Mouse (Mus musculus): ENCODE results near the gene Rbfox1. TPM values are rescaled to one million over a fixed set of nuclear protein-coding genes. Genes with fewer than 3 reads are reported as not detected.

The Rbfox1 gene
- polyA plus RNA-seq, 1 experiment from 2014 or later = 1.9 TPM

DNA sequence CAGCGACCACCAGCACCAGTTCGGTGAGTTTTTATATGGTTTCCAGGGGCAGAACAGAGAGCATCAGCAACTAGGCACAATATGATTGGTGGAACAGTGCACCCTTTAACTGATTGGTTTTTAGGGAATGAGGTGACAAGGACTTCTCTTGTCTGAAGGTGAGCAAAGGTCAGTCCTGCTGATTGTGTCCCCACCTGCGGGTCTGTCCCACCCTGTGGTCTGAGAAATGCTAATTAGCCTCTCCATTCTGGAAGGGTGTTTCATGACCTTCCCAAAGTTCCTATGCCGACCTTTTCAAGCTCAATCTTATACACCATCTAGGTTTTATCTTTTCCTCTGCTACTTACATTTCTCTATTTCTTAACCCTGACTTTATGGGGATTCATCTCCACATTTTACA is 399.2 kb downstream of the Rbfox1 start:
- no peak for DNase-seq (ENCODE audit: low spot score)

DNA sequence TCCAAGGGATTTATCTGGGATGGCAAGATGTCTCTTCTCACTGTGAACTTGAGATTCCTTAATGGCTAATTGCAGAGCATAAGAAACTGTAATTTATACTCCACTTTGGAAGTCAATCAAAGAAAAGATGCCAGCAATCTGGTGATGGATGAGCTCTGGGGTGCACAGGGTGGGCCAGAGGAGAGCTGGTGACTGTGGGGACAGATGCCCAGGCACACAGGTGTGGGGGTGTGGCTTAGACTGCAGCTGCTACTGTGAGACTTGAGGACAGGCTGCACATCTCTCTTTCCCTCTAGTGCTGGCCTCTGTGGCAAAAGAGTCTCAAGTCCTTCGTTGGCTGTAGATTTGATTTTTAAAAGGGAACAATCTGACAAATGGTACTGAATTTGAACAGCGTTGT is 402.5 kb downstream of the Rbfox1 start:
- Histone ChIP-seq H3K9me3 (ENCODE audit: control insufficient read depth, low read length) (no peaks in the 10 kb centered on the region), H3K9ac (ENCODE audit: low read length) (no peak overlapping the region), H3K27ac (replicated peaks) (no peak overlapping the region), H3K27me3 (ENCODE audit: control insufficient read depth, insufficient read depth, low read length) (no peaks in the 10 kb centered on the region), H3K36me3 (ENCODE audit: control insufficient read depth, insufficient read depth, low read length) (no peaks in the 10 kb centered on the region), H3K4me2 (replicated peaks; ENCODE audit: low read depth) (no peak overlapping the region), H3K4me1 (replicated peaks; ENCODE audit: control insufficient read depth, insufficient read depth) (no peaks in the 10 kb centered on the region), H3K4me3 (ENCODE audit: low read depth, low read length) (no peak overlapping the region)
- TF ChIP-seq CTCF (IDR thresholded peaks at IDR 0.05; ENCODE audit: low read depth) = no peak
- no peak for TF ChIP-seq EP300 (optimal IDR thresholded peaks at IDR 0.05)
- 77% methylated on average over 2 of the region's 2 CpGs for WGBS
- DNase-seq (ENCODE audit: low spot score) (no peak), ATAC-seq (ENCODE audit: low FRiP score, low TSS enrichment) (no peak)

More for the DNA sequence above, 399.2 kb downstream of the Rbfox1 start:
- Histone ChIP-seq H3K9ac (ENCODE audit: low read length) (no peak overlapping the region), H3K27me3 (ENCODE audit: control insufficient read depth, insufficient read depth, low read length) (no peaks in the 10 kb centered on the region), H3K36me3 (ENCODE audit: control insufficient read depth, insufficient read depth, low read length) (no peaks in the 10 kb centered on the region), H3K27ac (replicated peaks) (no peak overlapping the region), H3K4me2 (replicated peaks; ENCODE audit: low read depth) (no peak overlapping the region), H3K9me3 (ENCODE audit: control insufficient read depth, low read length) (no peaks in the 10 kb centered on the region), H3K4me3 (ENCODE audit: low read depth, low read length) (no peak overlapping the region), H3K4me1 (replicated peaks; ENCODE audit: control insufficient read depth, insufficient read depth) (no peaks in the 10 kb centered on the region)
- WGBS = 51% methylated on average over 4 of the region's 4 CpGs
- ATAC-seq (ENCODE audit: low FRiP score, low TSS enrichment) = no peak
- TF ChIP-seq CTCF (IDR thresholded peaks at IDR 0.05; ENCODE audit: low read depth) = no peak
- no peak for TF ChIP-seq EP300 (optimal IDR thresholded peaks at IDR 0.05)

DNA sequence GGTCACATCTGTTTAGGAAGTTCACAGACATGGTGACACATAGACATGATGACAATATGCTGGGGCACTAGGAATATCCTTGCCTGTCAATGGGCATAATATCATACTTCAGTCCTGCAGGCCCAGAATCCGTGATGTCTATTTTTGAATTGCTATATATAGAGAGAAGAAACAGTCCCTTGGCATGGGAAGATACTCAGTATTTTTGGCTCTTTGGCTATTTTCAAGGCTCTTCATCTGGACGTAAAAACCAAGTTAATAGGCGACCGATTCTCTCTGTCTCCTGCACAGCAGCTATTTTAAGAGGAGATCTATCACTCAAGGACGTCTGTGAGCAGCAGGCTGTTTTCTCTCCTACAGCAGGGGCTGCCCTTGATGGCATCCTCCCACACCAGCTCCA is 415.0 kb downstream of the Rbfox1 start:
- no peaks in the 10 kb centered on the region for H3K36me3 ChIP-seq (ENCODE audit: control insufficient read depth, insufficient read depth, low read length)
- no peak for DNase-seq (ENCODE audit: low spot score)
- no peak for TF ChIP-seq CTCF (IDR thresholded peaks at IDR 0.05; ENCODE audit: low read depth)
- no peak for TF ChIP-seq EP300 (optimal IDR thresholded peaks at IDR 0.05)
- no peaks in the 10 kb centered on the region for H3K27me3 ChIP-seq (ENCODE audit: control insufficient read depth, insufficient read depth, low read length)
- 69% methylated on average over 5 of the region's 5 CpGs for WGBS
- no peak overlapping the region for H3K4me3 ChIP-seq (ENCODE audit: low read depth, low read length)
- no peaks in the 10 kb centered on the region for H3K9me3 ChIP-seq (ENCODE audit: control insufficient read depth, low read length)
- no peak overlapping the region for H3K4me2 ChIP-seq (replicated peaks; ENCODE audit: low read depth)
- no peaks in the 10 kb centered on the region for H3K4me1 ChIP-seq (replicated peaks; ENCODE audit: control insufficient read depth, insufficient read depth)
- no peak overlapping the region for H3K27ac ChIP-seq (replicated peaks)
- ATAC-seq (ENCODE audit: low FRiP score, low TSS enrichment) = no peak
- no peak overlapping the region for H3K9ac ChIP-seq (ENCODE audit: low read length)

DNA sequence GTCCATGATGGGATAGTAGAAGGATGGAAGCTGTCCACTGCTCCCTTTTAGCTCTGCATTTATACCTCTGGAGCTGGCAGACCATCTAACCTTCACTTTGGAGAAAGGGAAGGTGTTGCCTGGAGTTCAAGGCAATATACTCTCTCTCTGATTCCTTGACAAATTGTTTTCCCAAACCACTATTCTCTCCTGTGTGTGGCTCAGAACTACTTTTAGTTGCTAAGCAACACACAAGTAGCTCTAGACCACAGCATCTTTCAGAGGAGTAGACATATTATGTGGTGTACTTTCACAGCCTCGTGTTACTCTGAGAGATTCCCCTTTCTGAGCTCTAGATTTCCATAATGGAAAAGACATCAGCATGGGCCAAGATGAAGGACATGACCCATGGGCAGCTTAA is 417.9 kb downstream of the Rbfox1 start:
- Histone ChIP-seq H3K27me3 (ENCODE audit: control insufficient read depth, insufficient read depth, low read length) (no peaks in the 10 kb centered on the region), H3K36me3 (ENCODE audit: control insufficient read depth, insufficient read depth, low read length) (no peaks in the 10 kb centered on the region), H3K4me3 (ENCODE audit: low read depth, low read length) (no peak overlapping the region), H3K9ac (ENCODE audit: low read length) (no peak overlapping the region), H3K4me2 (replicated peaks; ENCODE audit: low read depth) (no peak overlapping the region), H3K4me1 (replicated peaks; ENCODE audit: control insufficient read depth, insufficient read depth) (no peaks in the 10 kb centered on the region), H3K27ac (replicated peaks) (no peak overlapping the region), H3K9me3 (ENCODE audit: control insufficient read depth, low read length) (no peaks in the 10 kb centered on the region)
- WGBS = 57% methylated on average over 1 of the region's 1 CpGs
- ATAC-seq (ENCODE audit: low FRiP score, low TSS enrichment) (no peak), DNase-seq (ENCODE audit: low spot score) (no peak)
- no peak for TF ChIP-seq EP300 (optimal IDR thresholded peaks at IDR 0.05)
- no peak for TF ChIP-seq CTCF (IDR thresholded peaks at IDR 0.05; ENCODE audit: low read depth)

DNA sequence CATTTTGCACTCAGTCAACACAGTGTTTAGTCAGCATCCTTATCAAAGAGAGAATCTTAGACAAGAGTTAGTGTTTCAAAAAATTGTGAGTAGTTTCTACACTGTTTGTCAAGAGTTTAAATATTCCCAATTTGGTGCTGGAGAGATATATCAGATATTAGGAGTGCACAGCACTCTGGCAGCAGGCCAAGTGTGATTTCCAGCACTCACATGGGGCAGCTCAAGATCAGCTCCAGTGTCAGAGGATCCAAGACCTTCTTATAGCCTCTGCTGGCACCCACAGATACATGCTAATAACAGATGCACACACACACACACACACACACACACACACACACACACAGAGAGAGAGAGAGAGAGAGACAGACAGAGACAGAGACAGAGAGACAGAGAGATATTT is 424.8 kb downstream of the Rbfox1 start:
- Histone ChIP-seq H3K27ac (replicated peaks) (no peak overlapping the region), H3K9ac (ENCODE audit: low read length) (no peak overlapping the region), H3K4me3 (ENCODE audit: low read depth, low read length) (no peak overlapping the region), H3K4me1 (replicated peaks; ENCODE audit: control insufficient read depth, insufficient read depth) (no peaks in the 10 kb centered on the region), H3K4me2 (replicated peaks; ENCODE audit: low read depth) (no peak overlapping the region), H3K9me3 (ENCODE audit: control insufficient read depth, low read length) (no peaks in the 10 kb centered on the region), H3K27me3 (ENCODE audit: control insufficient read depth, insufficient read depth, low read length) (no peaks in the 10 kb centered on the region), H3K36me3 (ENCODE audit: control insufficient read depth, insufficient read depth, low read length) (no peaks in the 10 kb centered on the region)
- ATAC-seq (ENCODE audit: low FRiP score, low TSS enrichment) (no peak), DNase-seq (ENCODE audit: low spot score) (no peak)
- TF ChIP-seq EP300 (optimal IDR thresholded peaks at IDR 0.05) (no peak), CTCF (IDR thresholded peaks at IDR 0.05; ENCODE audit: low read depth) (no peak)

DNA sequence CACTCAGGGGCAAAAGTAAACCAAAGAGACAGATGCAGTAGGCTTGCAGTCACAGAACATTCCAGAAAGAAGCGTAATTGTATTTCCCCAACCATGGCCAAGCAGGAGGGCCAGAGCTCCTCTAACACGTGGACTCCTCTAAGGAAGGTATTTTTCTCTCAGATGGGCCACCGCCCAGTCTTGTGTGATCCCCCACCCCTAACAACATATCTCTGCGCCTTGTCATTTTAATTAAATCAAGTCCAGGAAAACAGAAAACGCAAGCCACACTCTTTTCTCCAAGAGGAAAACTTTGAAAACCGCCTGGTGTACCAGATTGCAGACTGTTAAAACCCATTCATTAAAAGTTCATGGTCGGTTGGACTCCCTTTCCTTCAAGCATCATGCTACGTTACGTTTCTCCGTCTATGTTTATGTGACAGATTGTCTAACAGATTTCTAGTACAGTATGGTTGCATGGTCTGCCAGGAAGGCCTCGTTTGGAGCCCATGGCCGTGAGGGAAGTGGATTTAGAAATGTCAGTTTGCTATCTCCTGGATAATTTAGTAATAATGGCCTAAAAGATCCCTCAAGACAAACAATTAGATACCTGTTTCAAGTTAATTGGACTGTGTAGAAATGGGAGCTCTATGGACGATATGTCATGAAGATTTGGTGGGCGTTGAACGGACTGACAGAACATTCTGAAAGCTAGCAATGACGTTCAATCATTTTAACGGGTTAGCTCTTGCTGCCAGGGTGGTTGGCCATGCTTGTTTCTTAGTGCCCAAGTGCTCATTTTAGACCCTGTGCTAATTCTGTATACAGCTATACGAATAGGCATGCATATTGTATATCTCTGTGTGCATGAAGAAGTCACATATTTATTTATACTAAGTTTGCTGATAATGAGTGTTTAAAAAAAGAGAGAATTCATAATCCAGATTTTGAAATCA is 425.9 kb downstream of the Rbfox1 start:
- 75% methylated on average over 18 of the region's 18 CpGs for WGBS
- Histone ChIP-seq H3K27me3 (ENCODE audit: control insufficient read depth, insufficient read depth, low read length) (no peaks in the 10 kb centered on the region), H3K27ac (replicated peaks) (no peak overlapping the region), H3K36me3 (ENCODE audit: control insufficient read depth, insufficient read depth, low read length) (no peaks in the 10 kb centered on the region), H3K4me2 (replicated peaks; ENCODE audit: low read depth) (no peak overlapping the region), H3K4me3 (ENCODE audit: low read depth, low read length) (no peak overlapping the region), H3K9me3 (ENCODE audit: control insufficient read depth, low read length) (no peaks in the 10 kb centered on the region), H3K9ac (ENCODE audit: low read length) (no peak overlapping the region), H3K4me1 (replicated peaks; ENCODE audit: control insufficient read depth, insufficient read depth) (no peaks in the 10 kb centered on the region)
- no peak for ATAC-seq (ENCODE audit: low FRiP score, low TSS enrichment)
- TF ChIP-seq EP300 (optimal IDR thresholded peaks at IDR 0.05) (no peak), CTCF (IDR thresholded peaks at IDR 0.05; ENCODE audit: low read depth) (no peak)
- DNase-seq (ENCODE audit: low spot score) = no peak
